Mouse (Mus musculus): ENCODE data around the gene Gm17026.
A peak's percentile ranks its signal among the peaks of the same experiment; 100 is the strongest.
"Not testable (repeated sequence)": the region's sequence is repeated elsewhere in the genome, so short reads cannot be mapped to it uniquely, and the experiment has no call there.

Gm17026 gene

GRCm38 (mm10) chr14:42259948-42260347, at the start of gene Gm17026:
Gene Gm17026, minus strand, starts transcription at chr14:42260048.
- not testable (repeated sequence) for DNase-seq

GRCm38 (mm10) chr14:42297258-42297657, 37.4 kb upstream of the Gm17026 start, which contains the start of gene Gm9611:
Gene Gm9611, minus strand, starts transcription at chr14:42297358.
- not testable (repeated sequence) for DNase-seq

- DNase-seq = peak; percentile 0
Observed at GRCm38 (mm10) chr14:42216766-42217537, 42.9 kb downstream of the Gm17026 start.

Data from cerebellum, adult 11 months (tissue).